1 mouse cellular context compared by ENCODE assay signal in the genomic region with DNA sequence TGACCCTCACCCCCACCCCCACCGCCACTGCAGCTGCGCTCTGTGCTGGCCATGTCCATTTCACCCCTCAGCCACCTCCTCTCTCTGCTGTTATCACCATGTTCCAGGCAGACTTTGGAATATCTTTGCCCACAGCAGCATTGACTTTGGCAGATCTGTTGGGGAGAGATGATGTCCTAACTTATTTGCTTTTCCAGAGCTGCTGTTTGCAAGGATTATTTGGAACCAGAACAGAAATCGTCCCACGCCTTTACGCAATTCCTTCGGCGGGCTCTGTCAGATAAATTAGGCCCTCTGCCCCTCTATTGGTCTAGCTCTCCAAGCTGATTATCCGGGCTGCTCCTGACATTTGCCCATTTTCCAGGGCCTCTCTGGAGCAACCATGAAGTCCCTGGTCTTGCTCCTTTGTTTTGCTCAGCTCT.
TF ChIP-seq lines count a peak whose summit lies in the region.

No protein-coding gene starts in this region.

TF ChIP-seq in MEL, 35 proteins besides CTCF, POLR2A, EP300 and RAD21:
- TF ChIP-seq TAL1 (IDR thresholded peaks at IDR 0.05; ENCODE audit: low read length) = 0 out of 2 replicates have a peak, but pooled peaks have one; percentile 2
- TF ChIP-seq ZNF384 (IDR thresholded peaks at IDR 0.05; ENCODE audit: low read depth, low read length) = no peak
- TF ChIP-seq MEF2A (IDR thresholded peaks at IDR 0.05; ENCODE audit: extremely low read depth, insufficient replicate concordance, low read depth, low read length, poor library complexity, severe bottlenecking) = no peak
- TF ChIP-seq NELFE (IDR thresholded peaks at IDR 0.05; ENCODE audit: low read depth, low read length) = no peak
